Mouse (Mus musculus) kidney, postnatal 4 days (tissue): Measurements from ENCODE around the gene Plekha5.
A peak's percentile ranks its signal among the peaks of the same experiment; 100 is the strongest.
"Not testable (repeated sequence)": the region's sequence is repeated elsewhere in the genome, so short reads cannot be mapped to it uniquely, and the experiment has no call there.

ENCODE experiments used
- DNase-seq, 2 experiments: peaks; one replicate each; pipeline ENCODE4 v3.0.0; 2021; ENCODE audit warnings: mixed read lengths in 2 of 2

Gene Plekha5

DNA sequence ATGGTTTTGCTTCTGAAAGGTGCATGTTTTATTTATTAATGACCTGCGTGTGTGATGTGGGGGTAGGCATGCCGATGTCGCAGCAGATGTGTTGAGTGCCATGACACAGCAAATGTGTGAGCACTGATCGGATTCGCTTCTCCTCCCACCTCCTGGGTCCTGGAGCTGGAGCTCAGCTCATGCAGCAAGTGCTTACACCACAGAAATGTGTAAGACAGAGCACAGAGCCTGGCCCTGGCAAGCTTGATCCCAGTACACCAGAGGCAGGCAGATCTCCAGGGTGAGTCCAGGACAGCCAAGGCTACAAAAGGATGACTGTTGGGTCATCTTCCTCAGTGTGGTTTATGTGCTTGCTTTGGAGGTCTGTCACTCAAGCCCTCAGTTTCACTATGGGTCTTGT is 109.8 kb downstream of the Plekha5 start:
- no peak for DNase-seq

DNA sequence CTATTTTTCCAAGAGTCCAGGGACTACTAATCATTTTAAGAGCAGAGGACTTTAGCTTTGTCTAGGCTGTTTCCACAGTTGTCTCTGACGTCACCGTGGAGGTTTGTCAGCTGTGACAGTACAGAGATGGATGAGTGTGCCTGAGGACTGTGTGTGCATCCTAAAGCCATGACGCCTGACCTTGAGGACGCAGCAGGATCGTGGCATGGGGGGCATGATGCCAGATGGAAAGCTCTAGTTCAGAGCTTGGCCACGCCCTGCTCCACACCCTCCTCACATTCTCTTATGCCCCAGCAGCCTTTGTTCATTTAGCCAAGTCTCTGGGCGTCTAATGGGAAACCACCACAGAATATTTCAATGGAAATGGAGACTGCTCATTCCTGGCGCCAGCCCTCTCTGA is 111.7 kb downstream of the Plekha5 start:
- DNase-seq = no peak

DNA sequence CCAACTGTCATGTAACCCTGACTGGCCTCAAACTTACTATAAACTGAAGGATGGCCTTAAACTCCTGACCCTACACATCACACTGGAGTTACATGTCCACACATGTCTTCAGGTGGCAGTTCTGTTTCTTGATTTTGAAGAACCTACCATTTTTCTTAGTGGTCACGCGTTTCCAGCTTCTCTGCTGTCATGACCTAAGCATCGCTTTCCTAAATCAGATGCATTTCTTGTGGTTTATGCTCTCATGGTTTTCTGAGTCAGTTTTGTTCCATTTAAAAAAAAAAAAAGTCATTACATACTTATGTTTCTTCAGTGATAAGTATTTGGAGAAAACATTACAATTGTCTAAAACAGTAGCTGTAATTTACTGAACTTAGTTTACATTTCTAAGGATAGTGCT is 118.1 kb downstream of the Plekha5 start:
- no peak for DNase-seq

- no peak for DNase-seq
Observed at GRCm38 (mm10) chr6:140543005-140543794, 119.3 kb downstream of the Plekha5 start.

GRCm38 (mm10) chr6:140546095-140546494 is 122.2 kb downstream of the Plekha5 start:
- no peak for DNase-seq

DNA sequence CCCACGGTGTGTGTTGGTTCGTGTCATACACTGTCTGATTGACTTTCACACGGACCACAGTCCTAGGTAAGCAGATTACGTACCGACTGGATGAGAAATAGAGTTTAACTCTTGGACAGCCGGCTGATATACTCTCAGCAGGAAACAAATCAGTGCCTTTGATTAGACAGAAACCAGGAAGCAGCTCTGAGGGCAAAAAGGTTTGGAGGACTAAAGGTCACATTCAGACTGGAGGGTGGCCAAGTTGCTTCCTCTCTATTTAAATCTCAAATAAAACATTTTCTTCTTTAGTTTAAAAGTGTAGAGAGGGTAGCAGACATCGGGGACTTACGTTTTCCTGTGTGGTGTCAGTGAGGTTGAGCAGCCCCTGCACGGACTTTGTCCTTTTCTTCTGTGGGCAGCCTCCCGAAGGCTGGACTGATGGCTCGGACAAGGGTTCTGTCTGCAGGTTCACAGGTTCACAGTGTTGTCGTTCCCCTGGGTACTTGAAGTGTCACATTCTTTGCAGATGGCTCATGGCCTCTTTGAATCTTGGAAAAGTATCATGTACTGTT is 122.9 kb downstream of the Plekha5 start:
- peak; percentile 33 to 49 for DNase-seq

GRCm38 (mm10) chr6:140547203-140547944 is 123.5 kb downstream of the Plekha5 start:
- no peak for DNase-seq

DNA sequence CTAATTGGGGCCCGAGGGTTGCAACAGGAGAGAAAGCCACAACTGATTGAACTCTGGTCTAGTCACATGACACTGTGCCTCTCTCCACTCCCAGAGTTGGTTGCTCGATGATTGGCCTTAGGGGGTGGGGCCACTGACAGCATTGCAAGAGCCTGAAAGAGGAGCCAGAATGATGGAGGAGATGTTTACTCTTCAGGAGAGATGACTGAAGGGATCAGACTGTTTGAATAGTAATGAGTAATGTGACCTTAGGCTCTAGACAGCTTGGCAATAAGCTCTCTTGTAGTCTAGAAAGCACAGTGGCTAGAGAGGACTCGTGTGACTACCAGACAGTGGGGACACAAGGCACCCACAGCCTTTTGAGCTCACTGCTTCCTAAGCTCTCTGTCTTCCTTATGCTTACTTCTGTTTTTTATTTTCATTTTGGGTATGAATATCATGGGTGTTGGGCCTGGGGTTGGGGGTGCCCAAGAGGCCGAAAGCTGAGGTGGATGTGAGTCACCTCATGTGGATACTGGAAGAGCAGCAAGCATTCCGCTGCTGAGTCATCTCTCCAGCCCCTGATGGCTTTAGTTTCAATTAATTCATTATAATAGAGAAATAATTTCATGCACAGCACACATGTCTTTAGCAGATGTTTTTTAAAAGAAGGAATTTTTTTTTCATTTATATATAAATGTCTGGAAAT is 124.4 kb downstream of the Plekha5 start:
- no peak for DNase-seq

- peak; percentile 12 to 18 for DNase-seq
Observed at GRCm38 (mm10) chr6:140550741-140551140, 126.9 kb downstream of the Plekha5 start.

DNA sequence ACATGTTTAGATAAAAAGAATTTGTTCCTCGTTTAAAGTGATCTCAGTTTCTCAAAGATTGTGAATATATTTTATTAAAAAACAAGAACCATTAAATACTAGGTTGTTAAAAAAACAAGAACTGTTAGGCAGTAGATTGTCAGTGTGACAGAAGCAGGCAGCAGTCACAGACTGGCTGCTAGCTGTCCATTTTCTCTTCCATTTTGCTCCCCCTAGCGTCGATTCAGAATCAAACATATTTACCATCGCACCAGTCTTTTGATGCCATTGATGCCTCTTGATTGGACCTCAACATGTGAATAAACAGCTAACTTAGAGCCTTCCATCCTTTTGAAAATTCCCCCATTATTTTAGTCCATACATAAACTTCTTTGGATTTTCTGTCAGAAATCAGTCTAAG is 130.4 kb downstream of the Plekha5 start:
- DNase-seq = no peak

DNA sequence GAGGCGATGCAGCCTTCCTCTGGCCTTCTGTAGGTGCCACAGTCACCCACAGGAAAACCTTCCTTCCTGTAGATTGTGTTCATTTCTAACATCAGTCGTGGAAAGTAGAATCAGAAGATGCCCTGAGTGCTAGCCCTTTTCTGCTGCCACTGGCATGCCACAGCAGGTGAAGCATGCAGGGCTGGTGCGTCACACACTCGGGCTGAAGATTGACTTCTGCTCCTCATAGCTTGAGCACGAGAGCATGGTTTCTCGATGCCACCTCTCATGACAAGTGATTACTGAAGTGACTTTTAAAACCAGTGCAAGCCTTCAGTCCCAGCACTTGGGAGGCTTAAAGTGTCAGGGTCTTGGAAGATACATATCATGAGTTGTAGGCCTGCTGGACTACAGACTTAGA is 135.6 kb downstream of the Plekha5 start:
- DNase-seq = no peak

- DNase-seq = no peak
Observed at GRCm38 (mm10) chr6:140561151-140561916, 137.5 kb downstream of the Plekha5 start.

- DNase-seq = no peak
Observed at GRCm38 (mm10) chr6:140561917-140562590, 138.2 kb downstream of the Plekha5 start.

DNA sequence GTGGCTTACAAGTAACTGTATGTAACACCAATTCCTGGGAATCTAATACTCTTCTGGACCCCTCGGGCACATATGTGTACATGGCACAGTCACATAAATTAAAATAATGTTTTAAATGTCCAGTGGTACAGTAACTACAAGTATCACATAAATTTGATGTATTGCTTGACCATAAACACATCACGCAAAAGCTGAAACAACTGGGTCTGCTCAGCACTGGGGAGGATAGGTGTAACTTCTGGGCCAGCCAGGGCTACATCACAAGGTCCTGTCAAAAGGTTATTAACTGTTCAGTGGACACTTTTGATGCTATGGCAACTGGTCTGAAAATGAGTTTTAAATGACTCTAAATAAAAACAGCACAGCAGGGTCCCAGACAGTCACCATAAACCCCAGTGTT is 143.3 kb downstream of the Plekha5 start:
- DNase-seq = no peak

DNA sequence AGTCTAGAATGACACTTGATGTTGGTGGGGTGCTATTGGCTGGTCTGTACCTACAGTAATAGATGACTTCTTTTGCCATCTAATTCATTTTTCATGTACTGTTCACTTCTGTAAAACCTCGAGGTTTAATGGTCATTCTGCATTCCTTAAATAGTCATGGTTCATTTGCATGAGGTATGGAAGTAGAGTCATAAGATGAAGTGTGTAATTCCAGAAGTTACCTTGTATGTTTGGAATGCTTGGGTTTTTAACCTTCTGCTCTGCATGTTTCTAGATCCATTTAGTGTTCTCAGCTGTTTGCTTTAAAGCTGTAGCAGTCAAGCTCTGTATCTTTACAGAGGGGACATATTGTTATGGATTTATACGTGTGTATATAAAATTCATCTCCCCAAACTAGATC is 144.0 kb downstream of the Plekha5 start:
- no peak for DNase-seq

DNA sequence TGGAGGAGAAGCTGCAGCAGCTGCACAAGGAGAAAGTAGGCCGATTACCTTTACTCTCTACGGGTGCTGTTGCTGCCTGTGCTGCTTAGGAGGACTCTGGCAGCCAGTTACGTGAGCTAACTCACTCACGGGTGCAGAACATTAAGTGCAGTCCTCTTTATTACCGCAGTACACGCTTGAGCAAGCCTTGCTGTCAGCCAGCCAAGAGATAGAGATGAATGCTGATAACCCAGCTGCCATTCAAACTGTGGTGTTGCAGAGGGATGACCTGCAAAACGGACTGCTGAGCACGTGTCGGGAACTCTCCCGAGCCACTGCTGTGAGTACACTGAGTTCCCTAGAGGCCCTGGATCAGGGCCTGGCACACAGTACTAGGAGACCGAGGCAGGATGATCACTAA is 146.3 kb downstream of the Plekha5 start:
- DNase-seq = peak; percentile 41 to 57

DNA sequence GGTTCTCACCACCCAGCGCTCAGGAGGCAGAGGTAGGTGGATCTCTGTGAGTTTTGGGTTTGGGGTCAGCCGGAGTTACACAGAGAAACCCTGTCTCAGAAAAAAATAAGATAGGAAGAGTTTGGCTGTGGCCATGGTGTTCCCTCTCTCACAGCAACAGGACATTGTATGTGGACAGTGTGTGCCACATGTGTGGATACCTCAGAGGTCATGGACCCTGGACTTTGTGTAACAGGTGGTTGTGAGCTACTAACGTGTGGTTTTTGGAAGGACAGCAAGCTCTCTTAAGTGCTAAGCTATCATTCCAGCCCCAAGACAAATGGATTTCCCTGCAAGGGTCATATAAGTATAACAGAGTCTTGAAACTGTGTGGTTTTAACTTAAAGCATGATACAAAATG is 151.1 kb downstream of the Plekha5 start:
- no peak for DNase-seq

DNA sequence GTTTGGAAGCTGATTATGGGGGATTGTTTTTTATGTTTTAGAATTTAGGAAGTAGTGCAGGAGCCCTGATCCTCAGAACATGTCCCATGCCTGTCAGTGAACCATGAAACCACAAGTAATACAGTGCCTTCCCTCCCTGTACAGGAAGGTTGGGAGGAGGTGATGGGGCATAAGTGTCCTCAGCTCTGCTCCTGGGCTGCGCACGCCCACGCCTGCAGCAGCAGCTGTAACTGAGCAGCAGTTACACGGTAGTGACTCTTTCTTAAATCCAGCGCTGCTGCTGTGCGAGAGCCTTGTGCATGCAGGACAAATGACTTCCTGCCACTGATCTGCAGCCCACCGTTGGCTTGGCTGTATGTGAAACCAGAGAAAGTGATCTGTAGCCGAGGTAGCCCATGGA is 152.3 kb downstream of the Plekha5 start:
- peak; percentile 23 to 39 for DNase-seq

DNA sequence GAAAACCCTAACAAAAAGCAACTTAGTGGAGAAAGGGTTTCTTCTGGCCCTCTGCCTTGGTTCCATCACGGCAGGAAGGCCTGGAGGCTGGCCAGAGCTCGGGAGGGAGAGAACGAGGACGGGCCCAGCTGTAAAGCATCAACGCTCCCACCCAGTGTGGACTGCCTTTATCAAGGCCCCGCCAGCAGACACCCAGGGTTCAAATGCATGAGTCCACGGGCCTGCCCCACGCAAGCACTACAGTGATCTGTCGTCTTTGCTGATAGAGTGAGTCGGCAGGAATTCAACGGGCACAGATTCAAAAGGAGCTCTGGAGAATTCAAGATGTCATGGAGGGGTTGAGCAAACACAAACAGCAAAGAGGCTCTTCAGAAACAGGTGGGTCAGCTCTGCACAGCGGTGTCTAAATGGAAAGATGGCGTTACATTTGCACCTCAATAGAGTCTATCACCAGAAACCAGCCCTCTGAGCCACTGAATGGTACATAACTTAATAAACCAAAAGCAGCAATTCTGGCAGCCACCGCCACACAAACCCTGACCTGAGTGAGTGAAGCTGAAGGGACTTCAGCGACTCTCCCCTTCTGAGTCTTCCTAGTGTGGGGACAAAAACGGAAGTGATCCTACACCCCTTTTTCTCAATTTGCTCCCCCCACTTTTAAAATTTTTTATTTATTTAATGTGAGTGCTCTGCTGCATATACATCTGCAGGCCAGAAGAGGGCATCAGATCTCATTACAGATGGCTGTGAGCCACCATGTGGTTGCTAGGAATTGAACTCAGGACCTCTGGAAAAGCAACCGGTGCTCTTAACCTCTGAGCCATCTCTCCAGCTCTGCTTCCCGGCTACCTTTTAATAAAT is 153.3 kb downstream of the Plekha5 start:
- DNase-seq = peak; percentile 65 to 75

DNA sequence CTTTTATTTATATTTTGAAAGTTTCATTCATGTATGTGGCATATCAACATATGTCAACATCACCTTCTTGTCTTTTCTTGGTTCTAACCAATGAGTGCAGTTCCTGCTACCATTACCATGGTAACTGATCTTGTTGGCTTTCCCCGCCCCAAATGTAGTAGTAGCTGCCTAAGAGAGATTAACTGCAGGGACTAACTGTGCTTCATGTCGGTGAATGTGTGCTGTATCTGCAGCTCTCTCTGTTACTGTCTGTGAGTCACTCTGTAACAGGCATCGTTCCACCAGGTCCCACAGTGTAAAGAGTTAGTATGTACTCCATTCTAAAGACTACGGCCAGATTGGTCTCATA is 153.9 kb downstream of the Plekha5 start:
- no peak for DNase-seq

- DNase-seq = not testable (repeated sequence)
Observed at GRCm38 (mm10) chr6:140578985-140579384, 155.1 kb downstream of the Plekha5 start.
